Mouse (Mus musculus) thymus, adult 18-20 months (tissue): ENCODE data around the gene Rgl2.

ENCODE experiments used
- DNase-seq, 2 experiments: peaks; one replicate each; pipeline ENCODE4 v3.0.0; 2022; ENCODE audit warnings: mixed read lengths in 2 of 2

Rgl2 gene

DNA sequence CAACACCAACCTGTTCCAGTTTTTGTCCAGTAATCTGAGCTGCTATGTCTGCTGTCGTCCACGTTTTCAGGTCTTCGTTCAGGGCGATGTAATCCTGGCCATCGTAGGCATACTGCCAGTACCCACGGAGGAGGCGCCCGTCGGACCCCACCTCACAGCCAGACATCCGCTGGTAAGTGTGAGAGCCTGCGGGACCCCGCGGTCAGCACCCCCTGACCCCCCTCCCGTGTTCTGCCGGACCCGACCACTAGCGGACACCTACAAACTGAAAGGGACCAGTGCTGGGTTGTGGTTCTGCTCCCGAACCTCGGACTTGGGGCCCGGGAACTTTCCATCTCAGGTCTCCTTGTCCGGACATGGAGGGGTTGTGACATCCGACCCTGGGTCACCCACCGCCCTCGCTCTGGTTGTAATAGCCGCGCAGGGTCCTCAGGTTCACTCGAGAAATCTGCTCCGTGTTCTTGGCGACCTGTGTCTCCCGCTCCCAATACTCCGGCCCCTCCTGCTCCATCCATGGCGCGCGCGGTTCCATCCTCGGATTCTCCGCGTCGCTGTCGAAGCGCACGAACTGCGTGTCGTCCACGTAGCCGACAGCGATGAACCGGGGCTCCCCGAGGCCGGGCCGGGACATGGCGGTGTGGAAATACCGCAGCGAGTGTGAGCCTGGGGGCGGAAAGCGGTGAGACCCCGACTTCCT is 48.7 kb downstream of the Rgl2 start:
- no peak for DNase-seq

DNA sequence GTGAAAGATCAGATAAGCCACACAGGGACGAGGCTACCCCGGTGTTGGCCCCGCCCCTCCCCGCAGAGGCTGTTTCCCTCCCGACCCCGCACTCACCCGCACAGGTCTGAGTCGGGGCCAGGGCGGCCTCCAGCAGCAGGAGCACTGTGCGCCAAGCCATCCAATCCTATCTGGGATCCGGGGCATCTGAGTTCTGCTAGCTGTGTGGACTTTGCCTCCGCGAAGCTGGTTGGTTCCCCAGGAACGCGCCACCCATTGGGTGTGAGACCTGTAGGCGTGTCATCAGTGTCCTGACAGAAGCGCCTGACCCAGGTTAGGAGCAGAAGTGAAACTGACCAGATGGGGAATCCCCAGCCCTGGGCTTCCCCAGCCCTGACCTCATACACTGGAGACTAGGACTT is 49.3 kb downstream of the Rgl2 start:
- peak; percentile 60 to 73 for DNase-seq

DNA sequence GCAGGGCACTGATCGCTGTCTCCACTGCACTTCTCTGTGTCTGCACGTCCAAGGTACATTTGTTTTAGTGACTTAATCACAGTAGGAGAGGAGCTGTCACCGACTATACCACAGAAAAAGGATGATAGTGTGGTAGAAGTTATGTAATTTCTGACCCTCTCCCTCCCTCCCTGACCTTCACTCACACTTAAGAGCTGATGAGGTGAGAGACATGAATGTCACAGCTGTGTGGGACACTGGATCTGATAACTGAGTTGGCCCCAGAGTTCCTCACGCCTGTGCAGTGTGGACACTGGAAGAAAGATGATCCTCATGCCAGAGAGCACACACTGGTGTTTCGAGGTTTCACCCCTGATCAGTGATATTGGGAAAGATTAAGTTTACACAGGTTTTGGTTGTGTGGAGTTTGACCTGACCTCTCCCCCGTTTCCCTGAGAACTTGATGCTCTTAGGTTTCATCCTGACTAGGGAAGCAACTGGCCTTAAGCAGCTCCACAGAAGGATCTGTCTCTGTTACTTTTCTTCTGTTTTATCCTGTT is 50.2 kb downstream of the Rgl2 start:
- DNase-seq: no peak

DNA sequence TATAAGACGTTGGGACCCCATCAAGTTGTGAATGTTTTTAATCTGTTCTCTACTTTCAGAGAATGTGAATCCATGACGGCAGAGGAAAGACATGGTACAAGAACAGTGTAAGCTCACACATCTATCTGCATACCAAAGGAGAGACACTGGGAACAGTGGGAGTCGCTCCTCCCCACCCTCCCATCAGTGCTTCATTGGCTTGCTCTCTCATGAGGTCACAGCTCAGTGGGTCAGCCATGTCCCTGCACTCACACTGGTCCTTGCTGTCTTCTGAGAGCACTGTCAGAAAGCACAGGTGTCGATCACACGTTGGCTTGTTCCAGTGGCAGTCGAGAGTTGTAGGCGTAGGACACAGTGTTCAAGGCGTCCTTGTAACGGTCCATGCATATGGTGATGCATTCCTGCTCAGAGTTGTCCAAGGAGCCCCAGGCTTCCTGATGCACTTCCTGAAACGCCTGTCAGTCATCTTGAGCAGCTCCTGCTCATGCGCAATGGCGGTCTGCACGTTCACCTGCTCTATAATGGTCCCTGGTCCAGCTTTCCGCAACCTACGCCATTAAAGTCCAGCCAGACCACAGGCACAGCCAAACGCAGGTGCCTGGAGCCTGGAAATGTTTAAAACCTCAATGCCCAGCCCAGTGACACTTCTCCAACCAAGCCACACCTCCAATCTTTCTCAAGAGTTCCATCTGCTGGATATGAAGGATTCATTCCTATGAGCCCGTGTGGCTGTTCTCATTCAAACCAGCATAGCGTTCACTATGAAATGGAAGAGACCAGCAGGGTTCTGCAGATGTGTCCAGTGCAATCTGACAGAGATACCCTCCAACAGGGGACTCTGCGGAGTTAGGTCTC is 51.1 kb downstream of the Rgl2 start:
- DNase-seq: no peak

DNA sequence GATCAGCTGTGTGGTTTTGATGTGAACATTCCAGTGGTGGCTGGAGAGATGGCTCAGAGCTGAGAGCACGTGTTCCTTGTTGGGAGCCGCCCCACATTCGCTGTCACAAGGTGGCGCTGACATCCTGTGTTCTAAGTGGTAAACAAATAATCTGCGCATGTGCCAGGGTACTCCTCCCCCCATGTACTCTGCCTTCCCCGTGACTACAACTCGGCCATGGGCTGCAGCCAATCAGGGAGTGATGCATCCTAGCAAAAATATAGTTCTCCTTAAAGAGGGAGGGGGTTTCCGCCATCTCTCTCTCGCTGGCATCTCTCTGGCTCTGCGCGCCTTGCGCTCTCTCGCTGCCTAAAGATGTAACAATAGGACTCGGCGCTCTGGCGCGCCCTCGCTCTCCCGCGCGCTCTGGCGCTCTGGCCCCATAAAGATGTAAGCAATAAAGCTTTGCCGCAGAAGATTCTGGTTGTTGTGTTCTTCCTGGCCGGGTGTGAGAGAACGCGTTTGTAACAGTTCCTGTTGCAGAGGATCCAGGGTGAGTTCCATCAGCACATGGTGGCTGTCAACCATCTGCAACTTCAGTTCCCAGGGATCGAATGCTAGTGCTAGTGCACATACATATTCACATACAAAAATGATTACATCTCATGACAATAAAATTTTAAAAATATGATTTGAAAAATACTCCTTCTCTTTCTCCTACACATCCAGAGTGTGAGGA is 52.0 kb downstream of the Rgl2 start:
- DNase-seq: peak; percentile 77 to 88

DNA sequence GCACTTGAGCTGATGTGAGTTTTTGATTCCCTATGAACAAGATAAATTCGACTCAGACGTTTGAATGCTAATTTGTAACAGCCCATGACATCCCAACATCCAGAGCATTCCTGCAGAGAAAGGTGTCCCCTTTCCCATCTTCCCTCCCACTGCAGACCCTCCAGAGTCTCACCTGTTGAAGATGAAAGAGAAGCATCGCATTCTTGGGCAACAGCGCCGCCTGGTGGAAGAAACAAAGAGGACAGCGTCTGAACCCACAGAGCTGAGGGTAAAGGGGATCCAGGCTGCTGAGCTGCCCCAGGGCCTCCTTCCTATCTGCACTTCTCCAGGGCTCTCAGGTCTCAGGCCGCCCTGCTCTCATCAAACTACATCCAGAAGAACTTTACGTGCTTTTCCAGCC is 52.8 kb downstream of the Rgl2 start:
- DNase-seq: peak in 1 of 2 experiments; percentile 63
